Mouse (Mus musculus) NIH3T3 (cell line): Measurements from ENCODE around the gene Tprg.
A peak's percentile ranks its signal among the peaks of the same experiment; 100 is the strongest.

Experiments
- DNase-seq: peaks from one replicate; pipeline ENCODE4 v3.0.0-alpha.2; 2012; ENCODE audit warnings: low read depth

The Tprg gene

GRCm38 (mm10) chr16:25425376-25425775 is 138.8 kb downstream of the Tprg start:
- DNase-seq: peak; percentile 22

DNA sequence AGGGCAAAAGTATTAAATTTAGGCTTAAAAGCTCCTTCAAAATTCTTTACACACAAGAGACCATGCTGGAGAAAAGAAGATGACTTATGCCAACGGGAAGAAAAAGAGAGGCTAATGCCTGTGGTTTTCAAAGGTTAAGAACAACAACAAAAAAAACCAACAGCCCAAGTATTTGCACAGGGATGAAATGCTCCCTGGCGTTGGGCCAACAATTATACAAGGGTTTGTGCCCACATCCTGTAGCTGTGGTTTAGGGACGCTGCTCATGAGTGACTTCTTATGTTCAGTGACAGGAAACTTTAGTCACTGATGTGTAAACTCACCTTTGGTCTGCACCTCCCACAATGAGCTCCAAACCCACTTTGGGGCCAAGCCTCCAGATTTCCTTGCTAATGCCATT is 139.6 kb downstream of the Tprg start:
- DNase-seq: peak; percentile 74

- DNase-seq: peak; percentile 64
Observed at GRCm38 (mm10) chr16:25440039-25440438, 153.4 kb downstream of the Tprg start.

- no peak for DNase-seq
Observed at GRCm38 (mm10) chr16:25445580-25445979, 159.0 kb downstream of the Tprg start.

DNA sequence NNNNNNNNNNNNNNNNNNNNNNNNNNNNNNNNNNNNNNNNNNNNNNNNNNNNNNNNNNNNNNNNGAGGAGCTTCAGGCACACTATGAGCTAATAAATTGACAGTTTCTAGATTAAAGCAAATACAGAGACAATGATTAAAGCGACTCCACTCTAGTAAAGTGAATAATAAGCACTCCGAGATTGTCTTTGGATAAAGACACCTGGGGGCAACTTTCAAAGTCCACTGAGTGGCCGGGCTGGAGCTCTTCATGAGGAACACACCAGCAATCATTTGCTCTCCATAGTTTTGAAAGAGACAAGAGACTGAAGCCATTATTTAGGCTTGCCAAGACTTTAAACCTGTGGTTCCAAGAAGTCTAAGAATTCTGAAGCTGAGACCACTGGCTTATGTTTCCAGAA is 164.9 kb downstream of the Tprg start:
- DNase-seq: no peak

- no peak for DNase-seq
Observed at GRCm38 (mm10) chr16:25464732-25465131, 178.1 kb downstream of the Tprg start.

DNA sequence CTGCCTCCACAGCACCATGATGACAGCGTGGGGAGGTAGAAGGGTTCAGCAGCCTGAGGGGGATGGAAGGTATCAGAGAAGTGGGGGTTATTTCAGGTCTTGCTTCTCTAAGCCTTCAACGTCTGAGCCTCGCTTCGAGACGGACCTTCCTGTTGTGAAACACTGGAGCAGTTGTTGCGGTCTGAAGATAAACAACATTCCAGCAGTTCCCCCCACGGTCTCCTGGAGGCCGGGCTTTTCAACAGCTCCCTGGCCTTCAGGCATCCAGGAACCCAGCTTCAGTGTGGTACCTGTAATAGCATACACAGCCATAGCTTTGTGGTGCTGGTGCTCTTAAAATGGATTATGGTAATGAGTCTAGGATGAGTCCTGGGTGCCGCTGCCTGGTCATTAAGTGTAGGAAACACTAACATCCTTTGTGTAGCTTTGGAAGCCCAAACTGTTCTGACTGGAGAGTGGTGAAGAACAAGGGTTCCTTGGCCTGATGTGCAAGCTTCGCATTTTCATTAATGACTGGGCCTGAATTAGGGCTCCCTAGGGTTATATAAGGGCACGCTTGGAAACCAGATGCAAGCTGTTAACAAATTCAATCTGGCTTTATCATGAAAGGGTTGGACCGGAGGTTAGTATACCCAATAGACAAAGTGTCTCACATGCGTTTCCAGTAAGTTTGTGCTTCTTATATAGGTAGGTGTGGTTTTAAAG is 179.0 kb downstream of the Tprg start:
- peak; percentile 33 for DNase-seq

- peak; percentile 46 for DNase-seq
Observed at GRCm38 (mm10) chr16:25468040-25468439, 181.4 kb downstream of the Tprg start.

- no peak for DNase-seq
Observed at GRCm38 (mm10) chr16:25468662-25469061, 182.0 kb downstream of the Tprg start.
